Mouse (Mus musculus) liver, adult 2 months (tissue): Measurements from ENCODE around the gene Dnajc5. TPM values are rescaled to one million over a fixed set of nuclear protein-coding genes. Genes with fewer than 3 reads are reported as not detected.

Experiments used
- DNase-seq: peaks from one replicate; pipeline ENCODE4 v3.0.0-alpha.2; 2011; ENCODE audit warnings: low read depth, low spot score; ENCODE audit errors: extremely low read depth
- H3K27ac ChIP-seq: fragments of 200-500 bp; replicated peaks from 2 replicates; pipeline ENCODE4 v1.5.1; 2012; ENCODE audit warnings: low read depth, mild to moderate bottlenecking, control low read depth, inconsistent platforms, low read length; ENCODE audit not compliant: insufficient read depth
- H3K27me3 ChIP-seq: fragments of 200-500 bp; 2 replicates; pipeline ENCODE4 v1.6.1; 2012; ENCODE audit warnings: mild to moderate bottlenecking, moderate library complexity, low read length, inconsistent platforms; ENCODE audit not compliant: control insufficient read depth, insufficient read depth
- H3K36me3 ChIP-seq: fragments of 200-500 bp; 2 replicates; pipeline ENCODE4 v1.6.1; 2012; ENCODE audit warnings: low read length, inconsistent platforms; ENCODE audit not compliant: control insufficient read depth, insufficient read depth
- H3K4me1 ChIP-seq: fragments of 200-500 bp; 2 replicates; pipeline ENCODE4 v1.6.1; 2011; ENCODE audit warnings: low read length; ENCODE audit not compliant: control insufficient read depth, insufficient read depth
- H3K4me3 ChIP-seq: fragments of 200-500 bp; 2 replicates; pipeline ENCODE4 v1.5.1; 2011; ENCODE audit warnings: low read depth, mild to moderate bottlenecking, control low read depth, low read length, moderate library complexity; ENCODE audit not compliant: insufficient read depth
- H3K79me2 ChIP-seq: fragments of 200-500 bp; 2 replicates; pipeline ENCODE4 v1.6.1; 2012; ENCODE audit warnings: inconsistent platforms, mild to moderate bottlenecking, low read length, moderate library complexity; ENCODE audit not compliant: control insufficient read depth, insufficient read depth
- H3K9ac ChIP-seq: fragments of 200-500 bp; 2 replicates; pipeline ENCODE4 v1.6.1; 2012; ENCODE audit warnings: low read depth, mild to moderate bottlenecking, control low read depth, inconsistent platforms, low read length
- CTCF ChIP-seq: fragments of 200-500 bp; IDR thresholded peaks from 2 replicates; pipeline ENCODE4 v1.5.1; 2011; ENCODE audit warnings: low read depth, low read length, control low read depth
- POLR2A ChIP-seq: fragments of 200-500 bp; IDR thresholded peaks from 2 replicates; pipeline ENCODE4 v1.6.1; 2011; ENCODE audit warnings: low read length, control low read depth; ENCODE audit not compliant: insufficient read depth; ENCODE audit errors: extremely low read depth
- WGBS: fragments of 180-500 bp; shearing (Covaris S2); methylation state at CpG from one replicate; pipeline ENCODE4 v1.1.7; 2018; 5-methylcytosine and 5-hydroxymethylcytosine counted together
- polyA plus RNA-seq: library from polyadenylated mRNA; depleted of rRNA; stranded (reverse); fragments of >200 nt; gene quantifications from 2 replicates; pipeline ENCODE4 v1.2.3, GENCODE M21; 2012; rRNA removed
- total RNA-seq: library from RNA; depleted of rRNA; stranded (reverse); fragments of >200 nt; gene quantifications from 2 replicates; pipeline ENCODE4 v1.2.3, GENCODE M21; 2014; rRNA removed

Dnajc5 gene
- total and polyA plus RNA-seq, 2 experiments = 20.2 to 30.7 TPM

- DNase-seq = no peak
These were observed 78.4 kb downstream of the Dnajc5 start, which contains the start of gene Samd10 for GRCm38 (mm10) chr2:181598454-181599351. TSS of gene Samd10 (minus strand) at chr2:181599212.

GRCm38 (mm10) chr2:181600226-181600758, 80.0 kb downstream of the Dnajc5 start:
- H3K4me3 ChIP-seq = 0 out of 2 replicates have a peak overlapping the region, but pooled peaks have one; percentile 94
- H3K79me2 ChIP-seq = peaks cover 5% of the 10 kb centered on the region; the same call in 1 of the 2 replicates
- TF ChIP-seq POLR2A (no peak), CTCF (no peak)
- H3K27ac ChIP-seq = peak overlapping the region; percentile 81
- 56% methylated on average over 6 of the region's 6 CpGs for WGBS
- H3K36me3 ChIP-seq = peaks cover 3% of the 10 kb centered on the region; the same call in 1 of the 2 replicates
- H3K9ac ChIP-seq = peak overlapping the region; percentile 83
- no peak for DNase-seq
- H3K27me3 ChIP-seq = no peaks in the 10 kb centered on the region
- H3K4me1 ChIP-seq = peaks cover 5% of the 10 kb centered on the region

More at GRCm38 (mm10) chr2:181598454-181599351, 78.4 kb downstream of the Dnajc5 start, which contains the start of gene Samd10:
- H3K27ac ChIP-seq = peak within 1 kb of the TSS; percentile 3; the same call in 1 of the 2 replicates
- no peaks in the 10 kb centered on the region for H3K27me3 ChIP-seq
- H3K9ac ChIP-seq = peak within 1 kb of the TSS; percentile 81
- WGBS = 7% methylated on average over 71 of the region's 71 CpGs
- peaks cover 5% of the 10 kb centered on the region for H3K4me1 ChIP-seq
- TF ChIP-seq POLR2A = no peak
- 0 out of 2 replicates have a peak, but pooled peaks have one; percentile 9 for TF ChIP-seq CTCF
- H3K4me3 ChIP-seq = peak within 1 kb of the TSS; percentile 78
- no peaks in the 10 kb centered on the region for H3K36me3 ChIP-seq
- peaks cover 5% of the 10 kb centered on the region; the same call in 1 of the 2 replicates for H3K79me2 ChIP-seq

GRCm38 (mm10) chr2:181600828-181601750, 80.8 kb downstream of the Dnajc5 start:
- WGBS = under 1% methylated on average over 57 of the region's 57 CpGs
- H3K79me2 ChIP-seq = peaks cover 9% of the 10 kb centered on the region; the same call in 1 of the 2 replicates
- peak overlapping the region; percentile 93 for H3K9ac ChIP-seq
- TF ChIP-seq POLR2A (peak; percentile 83), CTCF (no peak)
- no peaks in the 10 kb centered on the region for H3K27me3 ChIP-seq
- peak overlapping the region; percentile 83 for H3K27ac ChIP-seq
- peak; percentile 88 for DNase-seq
- peaks cover 6% of the 10 kb centered on the region; the same call in 1 of the 2 replicates for H3K36me3 ChIP-seq
- H3K4me1 ChIP-seq = peaks cover 5% of the 10 kb centered on the region
- peak overlapping the region; percentile 94 for H3K4me3 ChIP-seq

- Histone ChIP-seq H3K27me3 (no peaks in the 10 kb centered on the region), H3K4me3 (peak overlapping the region; percentile 94), H3K36me3 (peaks cover 6% of the 10 kb centered on the region; the same call in 1 of the 2 replicates), H3K79me2 (peaks cover 9% of the 10 kb centered on the region; the same call in 1 of the 2 replicates), H3K4me1 (peaks cover 5% of the 10 kb centered on the region), H3K9ac (peak overlapping the region; percentile 93), H3K27ac (peak overlapping the region; percentile 83; the same call in 1 of the 2 replicates)
- WGBS = 16% methylated on average over 10 of the region's 10 CpGs
- DNase-seq = no peak
- TF ChIP-seq POLR2A (no peak), CTCF (no peak)
These were observed 81.5 kb downstream of the Dnajc5 start for GRCm38 (mm10) chr2:181601751-181602145.

- H3K4me3 ChIP-seq = no peak overlapping the region
- H3K27ac ChIP-seq = peak overlapping the region; percentile 83; the same call in 1 of the 2 replicates
- peaks cover 5% of the 10 kb centered on the region for H3K4me1 ChIP-seq
- H3K27me3 ChIP-seq = no peaks in the 10 kb centered on the region
- TF ChIP-seq CTCF (no peak), POLR2A (no peak)
- peaks cover 6% of the 10 kb centered on the region; the same call in 1 of the 2 replicates for H3K36me3 ChIP-seq
- H3K79me2 ChIP-seq = peaks cover 9% of the 10 kb centered on the region; the same call in 1 of the 2 replicates
- no peak for DNase-seq
- H3K9ac ChIP-seq = no peak overlapping the region
- 25% methylated on average over 4 of the region's 4 CpGs for WGBS
These were observed 82.1 kb downstream of the Dnajc5 start for GRCm38 (mm10) chr2:181602367-181602766.

Other genes with a start within 250 kb of the Dnajc5 start
- 7.4 and 8.8 TPM in 2 replicates for gene Gmeb2, start 232.4 kb upstream of the Dnajc5 start, total RNA-seq
- gene Gmeb2, start 232.4 kb upstream of the Dnajc5 start, polyA plus RNA-seq = 10.7 and 16.1 TPM in 2 replicates
- gene Stmn3, start 206.0 kb upstream of the Dnajc5 start, total RNA-seq = 0.09 and 0.20 TPM in 2 replicates
- 0.07 TPM in 1 of 2 replicates, not detected in the other for gene Stmn3, start 206.0 kb upstream of the Dnajc5 start, polyA plus RNA-seq
- gene Rtel1, start 200.7 kb upstream of the Dnajc5 start, total RNA-seq = 13.5 and 13.9 TPM in 2 replicates
- 17.5 and 17.9 TPM in 2 replicates for gene Rtel1, start 200.7 kb upstream of the Dnajc5 start, polyA plus RNA-seq
- gene Zgpat, start 155.6 kb upstream of the Dnajc5 start, total RNA-seq = 17.9 and 18.9 TPM in 2 replicates
- 18.2 and 22.5 TPM in 2 replicates for gene Zgpat, start 155.6 kb upstream of the Dnajc5 start, polyA plus RNA-seq
- 10.1 and 14.2 TPM in 2 replicates for gene Arfrp1, start 155.1 kb upstream of the Dnajc5 start, total RNA-seq
- gene Arfrp1, start 155.1 kb upstream of the Dnajc5 start, polyA plus RNA-seq = 11.9 and 15.0 TPM in 2 replicates
- 9.7 and 11.3 TPM in 2 replicates for gene Lime1, start 140.4 kb upstream of the Dnajc5 start, total RNA-seq
- 22.2 and 36.9 TPM in 2 replicates for gene Lime1, start 140.4 kb upstream of the Dnajc5 start, polyA plus RNA-seq
- gene Zbtb46, start 61.1 kb upstream of the Dnajc5 start, total RNA-seq = 5.2 and 5.3 TPM in 2 replicates
- gene Zbtb46, start 61.1 kb upstream of the Dnajc5 start, polyA plus RNA-seq = 2.4 and 2.8 TPM in 2 replicates
- gene Abhd16b, start 27.3 kb upstream of the Dnajc5 start, total RNA-seq = not detected in 2 replicates
- gene Abhd16b, start 27.3 kb upstream of the Dnajc5 start, polyA plus RNA-seq = not detected in 2 replicates
- gene Tpd52l2, start 23.3 kb upstream of the Dnajc5 start, total RNA-seq = 26.2 and 27.1 TPM in 2 replicates
- 18.8 and 23.0 TPM in 2 replicates for gene Tpd52l2, start 23.3 kb upstream of the Dnajc5 start, polyA plus RNA-seq
- 28.1 and 30.9 TPM in 2 replicates for gene Uckl1, start 64.4 kb downstream of the Dnajc5 start, total RNA-seq
- 49.1 and 90.1 TPM in 2 replicates for gene Uckl1, start 64.4 kb downstream of the Dnajc5 start, polyA plus RNA-seq
- gene Prpf6, start 71.4 kb downstream of the Dnajc5 start, total RNA-seq = 24.3 and 27.3 TPM in 2 replicates
- gene Prpf6, start 71.4 kb downstream of the Dnajc5 start, polyA plus RNA-seq = 11.1 and 13.4 TPM in 2 replicates
- gene Zfp512b, start 72.3 kb downstream of the Dnajc5 start, total RNA-seq = 9.5 and 15.1 TPM in 2 replicates
- 16.9 and 28.0 TPM in 2 replicates for gene Zfp512b, start 72.3 kb downstream of the Dnajc5 start, polyA plus RNA-seq
- gene Samd10, start 78.7 kb downstream of the Dnajc5 start, total RNA-seq = 0.54 and 0.55 TPM in 2 replicates
- gene Samd10, start 78.7 kb downstream of the Dnajc5 start, polyA plus RNA-seq = 2.2 and 4.6 TPM in 2 replicates
- not detected in 2 replicates for gene Gm29797, start 136.5 kb downstream of the Dnajc5 start, total RNA-seq
- not detected in 2 replicates for gene Gm29797, start 136.5 kb downstream of the Dnajc5 start, polyA plus RNA-seq
- gene Sox18, start 151.2 kb downstream of the Dnajc5 start, total RNA-seq = 1.4 and 2.9 TPM in 2 replicates
- 8.0 and 9.8 TPM in 2 replicates for gene Sox18, start 151.2 kb downstream of the Dnajc5 start, polyA plus RNA-seq
- gene Tcea2, start 159.8 kb downstream of the Dnajc5 start, total RNA-seq = 1.1 and 1.4 TPM in 2 replicates
- gene Tcea2, start 159.8 kb downstream of the Dnajc5 start, polyA plus RNA-seq = 1.8 and 2.8 TPM in 2 replicates
- gene Rgs19, start 173.5 kb downstream of the Dnajc5 start, total RNA-seq = 1.5 and 3.2 TPM in 2 replicates
- gene Rgs19, start 173.5 kb downstream of the Dnajc5 start, polyA plus RNA-seq = 4.5 and 7.8 TPM in 2 replicates
- not detected in 2 replicates for gene Lkaaear1, start 178.0 kb downstream of the Dnajc5 start, total RNA-seq
- gene Lkaaear1, start 178.0 kb downstream of the Dnajc5 start, polyA plus RNA-seq = not detected in 2 replicates
- 0.13 TPM in 1 of 2 replicates, not detected in the other for gene Oprl1, start 194.5 kb downstream of the Dnajc5 start, total RNA-seq
- gene Oprl1, start 194.5 kb downstream of the Dnajc5 start, polyA plus RNA-seq = 0.06 TPM in 1 of 2 replicates, not detected in the other
- gene Myt1, start 242.8 kb downstream of the Dnajc5 start, total RNA-seq = not detected in 2 replicates
- gene Myt1, start 242.8 kb downstream of the Dnajc5 start, polyA plus RNA-seq = not detected in 2 replicates